Mouse (Mus musculus): ENCODE measurements around the gene Rpl9-ps6. TPM values are rescaled to one million over a fixed set of nuclear protein-coding genes. Genes with fewer than 3 reads are reported as not detected.

Gene Rpl9-ps6
- 133 and 163 TPM in 2 replicates for polyA plus RNA-seq (2014; fragmentation: Nextera tagmentation; extraction: Ambion mirVana)

DNA sequence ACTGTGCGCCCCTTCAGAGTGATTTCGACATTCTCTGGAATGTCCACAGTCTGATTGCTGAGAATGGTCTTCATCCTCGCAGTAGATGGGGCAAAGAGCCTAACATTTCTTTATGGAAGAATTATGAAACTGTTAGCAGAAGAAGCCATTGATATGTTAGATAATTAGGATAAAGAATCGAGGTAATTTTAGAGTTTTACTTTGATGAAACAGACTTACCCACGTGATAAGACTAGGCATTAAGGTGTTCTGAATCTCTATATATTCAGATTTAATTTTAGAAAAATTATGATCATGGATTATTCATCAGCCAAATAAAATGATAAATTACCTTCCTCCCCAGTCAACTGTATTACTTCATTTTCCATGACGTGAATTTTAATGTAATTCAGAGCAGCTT is at the start of gene Rpl9-ps6:
Gene Rpl9-ps6 (minus strand): TSS at position 101 of the 400 bp plus-strand sequence.
- ATAC-seq (ENCODE audit: insufficient read depth) = no peak
- Histone ChIP-seq H3K9ac (no peak within 1 kb of the TSS), H3K9me3 (ENCODE audit: low read depth, low read length) (no peaks in the 10 kb centered on the region), H3K4me2 (no peak within 1 kb of the TSS), H3K27me3 (ENCODE audit: insufficient read depth, low read length) (no peaks in the 10 kb centered on the region), H3K27ac (ENCODE audit: low read depth) (no peak within 1 kb of the TSS), H3K36me3 (ENCODE audit: insufficient read depth) (no peaks in the 10 kb centered on the region), H3K4me1 (ENCODE audit: insufficient read depth) (no peaks in the 10 kb centered on the region), H3K4me3 (ENCODE audit: low read depth, low read length) (no peak within 1 kb of the TSS)
- TF ChIP-seq CTCF (IDR thresholded peaks at IDR 0.05; ENCODE audit: low read depth) = no peak
- WGBS = 72% methylated on average over 5 of the region's 6 CpGs
- no peak for DNase-seq

DNA sequence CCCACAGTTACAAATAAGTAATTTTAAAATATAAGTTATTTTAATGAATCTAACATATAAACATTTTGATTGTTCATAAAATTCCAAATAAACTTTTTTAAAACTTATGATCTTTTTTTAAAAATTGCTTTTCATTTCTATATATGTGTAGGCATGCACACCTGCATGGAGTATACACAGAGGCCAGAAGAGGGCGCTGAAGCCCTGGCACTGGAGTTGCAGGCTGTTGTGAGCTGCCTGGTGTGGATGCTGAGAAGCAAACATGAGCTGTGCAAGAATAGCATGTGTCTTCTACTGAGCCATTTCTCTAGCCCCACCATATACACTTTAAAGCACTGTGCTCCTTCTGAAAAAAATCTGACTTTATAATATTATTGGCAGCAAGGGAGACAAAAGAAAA is 46.1 kb upstream of the Rpl9-ps6 start:
- peaks cover 41% of the 10 kb centered on the region for H3K36me3 ChIP-seq (ENCODE audit: insufficient read depth)
- no peaks in the 10 kb centered on the region for H3K27me3 ChIP-seq (ENCODE audit: insufficient read depth, low read length)
- 51% methylated on average over 1 of the region's 1 CpGs for WGBS

DNA sequence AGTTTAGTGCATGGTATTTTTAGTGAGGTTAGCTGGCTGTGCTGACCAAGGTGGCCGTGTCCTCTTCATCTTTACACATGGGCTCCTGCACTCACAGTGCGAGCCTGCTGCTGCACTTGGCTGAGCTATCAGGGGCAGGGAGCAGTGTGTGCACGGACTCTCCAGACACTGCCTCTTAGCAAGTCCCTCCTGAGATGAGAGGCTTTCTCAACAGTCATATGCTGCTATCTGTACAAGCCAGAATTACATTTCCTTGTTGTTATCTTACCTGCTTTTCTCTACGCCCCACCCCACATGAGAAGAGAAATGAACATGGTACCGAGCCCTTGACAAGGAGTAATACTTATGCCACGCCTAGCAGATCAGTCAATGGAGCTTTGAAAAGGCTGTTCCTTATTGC is 44.6 kb upstream of the Rpl9-ps6 start:
- TF ChIP-seq CTCF (IDR thresholded peaks at IDR 0.05; ENCODE audit: low read depth) = no peak

More for the DNA sequence above, 46.1 kb upstream of the Rpl9-ps6 start:
- Histone ChIP-seq H3K4me2 (no peak overlapping the region), H3K4me1 (ENCODE audit: insufficient read depth) (no peaks in the 10 kb centered on the region), H3K4me3 (ENCODE audit: low read depth, low read length) (no peak overlapping the region), H3K27ac (ENCODE audit: low read depth) (no peak overlapping the region), H3K9me3 (ENCODE audit: low read depth, low read length) (no peaks in the 10 kb centered on the region), H3K9ac (no peak overlapping the region)
- ATAC-seq (ENCODE audit: insufficient read depth) (no peak), DNase-seq (peak; percentile 23)
- TF ChIP-seq CTCF (IDR thresholded peaks at IDR 0.05; ENCODE audit: low read depth) = 0 out of 2 replicates have a peak, but pooled peaks have one; percentile 33

DNA sequence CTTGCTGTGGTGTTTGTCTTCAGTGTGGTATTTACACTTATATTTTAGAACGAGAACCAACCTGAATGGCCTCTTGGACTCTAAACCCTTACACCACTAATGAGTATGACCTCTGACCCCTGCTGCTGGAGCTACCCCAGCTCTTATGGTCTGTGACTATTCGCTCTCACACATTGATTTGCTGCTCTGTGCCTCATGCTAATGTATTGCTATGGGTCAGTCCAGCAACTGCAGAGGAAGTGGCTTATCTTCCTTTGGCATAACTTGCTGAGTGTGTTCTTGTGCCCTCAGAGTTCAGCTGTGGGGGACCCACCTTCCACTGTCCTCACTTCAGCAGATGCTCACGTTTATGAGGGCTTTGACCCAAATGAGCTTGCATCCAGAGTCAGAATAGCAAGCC is 43.9 kb upstream of the Rpl9-ps6 start:
- Histone ChIP-seq H3K4me1 (ENCODE audit: insufficient read depth) (no peaks in the 10 kb centered on the region), H3K4me2 (no peak overlapping the region), H3K27ac (ENCODE audit: low read depth) (no peak overlapping the region), H3K9ac (no peak overlapping the region), H3K9me3 (ENCODE audit: low read depth, low read length) (no peaks in the 10 kb centered on the region), H3K36me3 (ENCODE audit: insufficient read depth) (peaks cover 39% of the 10 kb centered on the region), H3K4me3 (ENCODE audit: low read depth, low read length) (no peak overlapping the region), H3K27me3 (ENCODE audit: insufficient read depth, low read length) (no peaks in the 10 kb centered on the region)
- 79% methylated on average over 3 of the region's 3 CpGs for WGBS
- TF ChIP-seq CTCF (IDR thresholded peaks at IDR 0.05; ENCODE audit: low read depth) = no peak
- DNase-seq (no peak), ATAC-seq (ENCODE audit: insufficient read depth) (no peak)

More for the DNA sequence above, 44.6 kb upstream of the Rpl9-ps6 start:
- Histone ChIP-seq H3K9me3 (ENCODE audit: low read depth, low read length) (no peaks in the 10 kb centered on the region), H3K4me3 (ENCODE audit: low read depth, low read length) (no peak overlapping the region), H3K27ac (ENCODE audit: low read depth) (no peak overlapping the region), H3K27me3 (ENCODE audit: insufficient read depth, low read length) (no peaks in the 10 kb centered on the region), H3K4me1 (ENCODE audit: insufficient read depth) (no peaks in the 10 kb centered on the region), H3K4me2 (no peak overlapping the region), H3K36me3 (ENCODE audit: insufficient read depth) (peaks cover 39% of the 10 kb centered on the region), H3K9ac (no peak overlapping the region)
- DNase-seq (no peak), ATAC-seq (ENCODE audit: insufficient read depth) (peak; percentile 38; the same call in 1 of the 2 replicates)
- WGBS = 94% methylated on average over 6 of the region's 6 CpGs

DNA sequence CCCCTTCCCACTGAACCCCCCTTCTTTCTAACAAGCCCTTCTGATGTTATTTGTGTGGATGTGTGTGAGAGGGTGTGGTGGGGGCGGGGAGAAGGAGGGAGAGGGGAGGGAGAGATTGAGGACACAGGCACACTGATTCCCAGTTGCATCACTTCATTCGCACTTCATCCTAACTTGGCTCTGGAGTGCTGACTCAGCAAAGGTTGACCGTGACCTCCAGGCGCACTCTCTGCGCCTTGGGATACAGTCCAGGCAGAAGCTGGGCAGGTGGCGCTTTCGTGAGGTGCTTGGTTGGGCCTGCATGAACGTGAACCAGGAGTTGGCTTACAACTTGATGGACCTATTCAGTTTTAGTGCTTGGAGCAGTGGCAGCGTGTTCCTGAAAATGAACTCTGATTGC is 41.1 kb upstream of the Rpl9-ps6 start:
- 77% methylated on average over 9 of the region's 9 CpGs for WGBS
- no peaks in the 10 kb centered on the region for H3K4me1 ChIP-seq (ENCODE audit: insufficient read depth)
- no peak overlapping the region for H3K4me2 ChIP-seq
- DNase-seq (peak; percentile 37), ATAC-seq (ENCODE audit: insufficient read depth) (no peak; the same call in 1 of the 2 replicates)
- H3K9me3 ChIP-seq (ENCODE audit: low read depth, low read length) = no peaks in the 10 kb centered on the region
- H3K27ac ChIP-seq (ENCODE audit: low read depth) = no peak overlapping the region
- no peak overlapping the region for H3K9ac ChIP-seq
- peaks cover 26% of the 10 kb centered on the region for H3K36me3 ChIP-seq (ENCODE audit: insufficient read depth)
- TF ChIP-seq CTCF (IDR thresholded peaks at IDR 0.05; ENCODE audit: low read depth) = no peak
- no peak overlapping the region for H3K4me3 ChIP-seq (ENCODE audit: low read depth, low read length)
- no peaks in the 10 kb centered on the region for H3K27me3 ChIP-seq (ENCODE audit: insufficient read depth, low read length)

DNA sequence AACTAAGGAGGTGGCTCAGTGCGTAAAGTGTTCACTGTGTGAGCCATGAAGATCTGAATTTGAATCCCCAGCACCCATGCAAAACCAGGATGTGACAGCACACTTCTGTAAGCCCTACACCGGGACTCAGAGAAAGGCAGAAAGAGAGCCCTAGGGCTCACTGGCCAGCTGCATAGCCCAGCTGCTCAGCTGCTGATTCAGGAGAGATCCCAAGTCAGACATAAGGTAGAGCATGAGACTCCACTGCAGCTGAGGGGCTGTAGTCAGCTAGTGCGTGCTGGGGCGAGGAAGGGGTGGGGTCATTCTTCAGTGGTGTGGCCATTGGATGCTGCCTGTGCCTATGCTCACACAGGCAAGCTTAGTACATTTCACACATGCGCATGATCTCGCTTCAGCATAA is 40.7 kb upstream of the Rpl9-ps6 start:
- peaks cover 23% of the 10 kb centered on the region for H3K36me3 ChIP-seq (ENCODE audit: insufficient read depth)
- 84% methylated on average over 6 of the region's 6 CpGs for WGBS
- no peak for DNase-seq

DNA sequence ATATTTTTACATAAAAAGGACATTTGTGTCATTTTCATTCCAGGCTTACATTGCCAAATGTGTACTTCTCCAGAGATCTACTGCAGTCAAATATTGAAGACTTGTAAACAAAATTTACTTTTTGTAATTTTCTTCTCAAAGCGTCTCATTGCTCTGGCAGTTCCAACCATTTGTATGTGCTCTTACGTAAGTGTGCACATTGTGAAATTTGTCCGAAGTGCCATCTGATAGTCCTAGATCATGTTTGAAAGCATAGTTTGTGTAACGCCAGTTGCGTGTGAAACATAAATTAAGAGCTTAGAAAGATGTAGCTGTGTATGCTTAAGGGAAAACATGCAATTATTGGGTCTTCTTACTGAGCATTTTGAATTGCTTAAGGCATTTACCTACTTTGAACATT is 40.1 kb upstream of the Rpl9-ps6 start:
- ATAC-seq (ENCODE audit: insufficient read depth) (no peak), DNase-seq (no peak)
- no peak overlapping the region for H3K4me2 ChIP-seq
- WGBS = 83% methylated on average over 5 of the region's 5 CpGs
- peaks cover 20% of the 10 kb centered on the region for H3K36me3 ChIP-seq (ENCODE audit: insufficient read depth)
- H3K9me3 ChIP-seq (ENCODE audit: low read depth, low read length) = no peaks in the 10 kb centered on the region
- TF ChIP-seq CTCF (IDR thresholded peaks at IDR 0.05; ENCODE audit: low read depth) = no peak
- no peaks in the 10 kb centered on the region for H3K27me3 ChIP-seq (ENCODE audit: insufficient read depth, low read length)
- no peak overlapping the region for H3K9ac ChIP-seq
- H3K4me3 ChIP-seq (ENCODE audit: low read depth, low read length) = no peak overlapping the region
- H3K27ac ChIP-seq (ENCODE audit: low read depth) = no peak overlapping the region
- H3K4me1 ChIP-seq (ENCODE audit: insufficient read depth) = no peaks in the 10 kb centered on the region

More for the DNA sequence above, 40.7 kb upstream of the Rpl9-ps6 start:
- no peak overlapping the region for H3K27ac ChIP-seq (ENCODE audit: low read depth)
- no peak for TF ChIP-seq CTCF (IDR thresholded peaks at IDR 0.05; ENCODE audit: low read depth)
- H3K9ac ChIP-seq = no peak overlapping the region
- ATAC-seq (ENCODE audit: insufficient read depth) = no peak
- no peak overlapping the region for H3K4me2 ChIP-seq
- H3K27me3 ChIP-seq (ENCODE audit: insufficient read depth, low read length) = no peaks in the 10 kb centered on the region
- no peak overlapping the region for H3K4me3 ChIP-seq (ENCODE audit: low read depth, low read length)
- no peaks in the 10 kb centered on the region for H3K4me1 ChIP-seq (ENCODE audit: insufficient read depth)
- no peaks in the 10 kb centered on the region for H3K9me3 ChIP-seq (ENCODE audit: low read depth, low read length)

DNA sequence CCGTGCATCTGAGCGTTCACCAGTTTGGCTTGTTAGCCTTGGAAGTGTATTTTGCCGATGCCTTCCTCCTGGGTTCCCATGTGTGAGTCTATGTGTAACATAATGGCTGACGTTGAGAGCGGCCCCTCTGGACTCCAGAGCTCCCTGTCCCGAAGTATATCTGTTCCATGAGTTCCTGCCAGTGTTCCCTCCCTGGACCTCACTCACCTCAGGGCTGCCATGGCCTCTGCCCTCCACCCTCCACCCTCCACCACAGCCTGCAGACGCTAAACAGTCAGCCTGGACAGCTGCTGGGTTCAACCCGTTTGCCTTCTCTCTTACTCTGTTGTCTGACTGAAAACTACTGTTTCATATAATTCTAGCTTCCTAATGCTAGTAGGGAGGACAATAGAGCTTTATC is 39.7 kb upstream of the Rpl9-ps6 start:
- Histone ChIP-seq H3K27ac (ENCODE audit: low read depth) (no peak overlapping the region), H3K36me3 (ENCODE audit: insufficient read depth) (peaks cover 20% of the 10 kb centered on the region), H3K27me3 (ENCODE audit: insufficient read depth, low read length) (no peaks in the 10 kb centered on the region), H3K9ac (no peak overlapping the region), H3K9me3 (ENCODE audit: low read depth, low read length) (no peaks in the 10 kb centered on the region), H3K4me1 (ENCODE audit: insufficient read depth) (no peaks in the 10 kb centered on the region), H3K4me3 (ENCODE audit: low read depth, low read length) (no peak overlapping the region), H3K4me2 (no peak overlapping the region)
- no peak for ATAC-seq (ENCODE audit: insufficient read depth)
- 82% methylated on average over 8 of the region's 8 CpGs for WGBS
- no peak for DNase-seq
- TF ChIP-seq CTCF (IDR thresholded peaks at IDR 0.05; ENCODE audit: low read depth) = no peak
